Mouse (Mus musculus): Measurements from ENCODE around the gene Tmem40.

- no peak for TF ChIP-seq POLR2A (IDR thresholded peaks at IDR 0.05; ENCODE audit: insufficient read length, low read depth)
- TF ChIP-seq MYOD1 (IDR thresholded peaks at IDR 0.05; ENCODE audit: control insufficient read depth in 1 of 3, insufficient read length in 2 of 3, low read depth in 2 of 3): no peak
- no peak for TF ChIP-seq TCF12 (IDR thresholded peaks at IDR 0.05; ENCODE audit: insufficient read depth, poor library complexity, severe bottlenecking)
- no peak for TF ChIP-seq POLR2AphosphoS2 (IDR thresholded peaks at IDR 0.05; ENCODE audit: insufficient read length, low read depth)
- TF ChIP-seq E2F4 (IDR thresholded peaks at IDR 0.05; ENCODE audit: insufficient read depth): no peak
- TF ChIP-seq USF1 (IDR thresholded peaks at IDR 0.05; ENCODE audit: low read depth): no peak
- no peak for TF ChIP-seq TCF3 (IDR thresholded peaks at IDR 0.05; ENCODE audit: insufficient read length, low read depth)
- TF ChIP-seq CEBPB (IDR thresholded peaks at IDR 0.05; ENCODE audit: insufficient read depth, poor library complexity, severe bottlenecking): no peak
These were observed 8.0 kb upstream of the Tmem40 start for GRCm38 (mm10) chr6:115770059-115770670.
